Mouse (Mus musculus): ENCODE measurements at regions not wholly inside any gene's neighbourhood (a gene's known extent, or its start where the extent isn't known, plus 50 kb on each side); places are given as distances from the start of the nearest gene placed in this dataset.

DNA sequence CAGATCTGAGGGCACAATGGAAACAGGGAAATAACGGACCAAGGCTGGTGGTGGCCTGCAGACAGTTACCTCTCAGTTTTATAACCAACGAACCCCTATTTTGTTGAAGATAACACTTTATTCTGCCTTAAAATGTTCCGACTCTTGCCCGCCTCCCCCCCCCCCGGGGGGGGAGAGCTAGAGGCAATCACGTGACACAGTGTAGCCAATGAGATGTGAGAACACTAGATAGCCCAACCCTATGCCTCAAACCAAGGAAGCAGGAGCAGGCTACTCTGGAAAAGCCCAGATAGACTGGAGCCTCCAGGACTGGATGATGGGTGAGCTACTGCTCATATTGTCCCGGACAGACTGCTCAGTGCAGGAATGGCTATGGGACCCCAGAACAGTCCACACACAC is 272.9 kb downstream of the Ptpru start:
- DNase-seq (ENCODE audit: low spot score in 2 of 2): no peak

DNA sequence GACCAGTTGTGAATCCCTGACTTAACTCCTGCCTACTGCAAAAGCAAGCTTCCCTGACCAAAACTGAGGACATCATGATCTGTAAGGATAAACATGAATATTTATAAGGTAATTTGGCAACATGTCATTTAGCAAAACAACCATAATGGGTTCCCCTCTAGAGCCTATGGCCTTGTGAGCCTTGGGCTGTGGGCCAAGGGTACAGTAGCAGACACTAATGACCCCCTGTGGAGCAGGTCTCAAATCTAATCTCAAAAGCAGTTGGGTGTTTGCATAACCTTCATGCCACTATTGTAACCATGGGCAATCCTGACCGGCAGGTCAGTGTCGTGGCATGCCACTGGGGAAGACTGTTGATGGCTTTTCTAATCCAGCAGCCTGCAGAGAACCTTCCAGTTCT is 270.8 kb downstream of the Ptpru start:
- no peak for DNase-seq (ENCODE audit: low spot score in 2 of 2)

DNA sequence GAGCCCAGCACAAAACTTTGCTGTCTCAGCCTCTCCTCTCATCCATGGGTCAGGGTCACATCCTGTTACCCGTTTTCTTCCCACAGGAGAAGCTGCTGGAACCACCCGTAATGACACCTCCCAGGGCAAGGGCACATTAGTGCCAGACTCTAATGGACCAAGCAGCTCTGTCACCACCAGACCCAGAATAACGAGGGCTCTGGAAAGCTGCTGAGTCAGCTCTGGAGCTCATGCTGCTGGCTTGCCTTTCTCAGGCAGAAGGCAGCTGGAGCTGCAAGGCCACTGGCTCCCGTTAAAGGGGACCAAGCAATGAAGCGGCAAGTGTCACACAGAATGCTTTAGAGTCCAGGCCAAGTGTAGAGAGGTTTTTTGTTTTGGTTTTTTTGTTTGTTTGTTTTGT is 268.9 kb downstream of the Ptpru start:
- no peak for DNase-seq (ENCODE audit: low spot score in 2 of 2)

DNA sequence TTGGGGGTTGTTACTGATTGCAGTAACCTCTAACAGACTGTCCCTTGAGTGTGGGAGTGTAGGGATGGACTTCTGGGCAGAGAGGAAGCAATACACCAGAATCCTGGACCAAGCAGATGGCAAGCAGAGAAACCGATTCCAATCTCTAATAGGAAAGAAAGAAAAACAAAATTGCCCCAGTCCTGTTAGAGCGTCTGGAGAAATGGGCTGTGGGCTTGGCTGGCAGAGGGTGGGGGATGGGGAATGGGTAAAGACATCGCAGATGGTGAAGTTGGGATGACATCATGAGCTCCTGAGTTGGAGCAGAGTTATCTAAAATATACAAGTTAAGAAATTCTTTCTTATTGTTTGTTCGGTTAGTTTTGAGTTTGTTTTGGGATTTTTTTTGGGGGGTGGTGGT is 260.5 kb downstream of the Ptpru start:
- DNase-seq (ENCODE audit: low spot score in 2 of 2): no peak

DNA sequence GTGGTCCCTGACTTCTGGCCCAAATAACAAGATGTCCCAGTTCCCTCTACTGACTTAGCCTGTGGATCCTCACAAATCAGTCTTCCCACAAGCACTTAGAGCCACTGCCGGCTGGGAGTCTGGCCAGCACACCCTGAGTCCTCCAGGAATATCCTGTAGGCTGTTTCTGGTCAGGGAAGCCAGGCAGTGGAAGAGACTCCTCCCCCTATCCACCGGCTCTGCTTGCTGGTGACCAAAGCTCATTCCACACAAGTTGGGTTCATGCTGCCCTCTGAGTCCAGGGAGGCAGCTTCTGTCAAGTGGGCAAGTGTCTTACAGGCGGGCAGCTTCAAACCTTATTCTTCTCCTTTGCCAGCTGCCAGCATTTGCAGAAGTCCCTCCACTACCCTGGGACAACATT is 252.1 kb downstream of the Ptpru start:
- DNase-seq (ENCODE audit: low spot score in 2 of 2): no peak

DNA sequence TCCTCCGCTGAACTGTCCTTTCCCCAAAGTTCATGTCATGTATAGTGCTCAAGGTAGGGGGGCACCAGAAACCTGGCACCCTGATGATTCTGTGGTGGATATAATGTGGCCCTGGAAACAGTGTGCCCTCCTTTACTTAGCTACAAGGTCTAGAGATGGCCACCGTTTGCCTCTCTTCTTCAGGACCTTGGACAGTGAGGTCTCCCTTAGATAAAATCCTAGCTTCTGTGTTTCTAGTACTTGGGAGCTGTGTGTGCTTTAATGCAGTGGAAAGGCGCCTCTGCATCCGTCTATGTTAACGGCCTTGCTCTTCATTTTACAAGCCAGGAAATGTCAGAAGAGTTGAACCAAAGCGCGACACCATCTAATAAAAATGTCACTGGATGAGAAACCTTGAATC is 250.6 kb downstream of the Ptpru start:
- no peak for DNase-seq (ENCODE audit: low spot score in 2 of 2)

DNA sequence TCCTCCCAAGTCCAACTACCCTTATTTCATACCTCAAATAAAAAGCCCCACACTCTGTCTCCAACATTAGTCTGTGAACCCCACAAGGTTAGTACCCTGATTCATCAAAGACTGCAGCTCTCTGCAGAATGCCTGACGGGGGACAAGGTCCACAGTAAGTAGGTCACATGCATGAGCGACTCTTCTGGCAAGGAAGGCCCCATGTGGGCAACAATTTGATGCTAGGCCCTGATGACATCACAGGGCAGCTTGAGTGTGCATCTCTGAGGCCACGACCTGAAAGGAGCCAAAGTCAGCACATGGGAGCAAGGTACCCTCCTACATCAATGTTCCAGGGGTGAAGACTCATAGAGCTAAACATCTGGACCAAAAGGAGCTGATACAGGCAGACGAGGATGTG is 248.0 kb downstream of the Ptpru start:
- no peak for DNase-seq (ENCODE audit: low spot score in 2 of 2)

DNA sequence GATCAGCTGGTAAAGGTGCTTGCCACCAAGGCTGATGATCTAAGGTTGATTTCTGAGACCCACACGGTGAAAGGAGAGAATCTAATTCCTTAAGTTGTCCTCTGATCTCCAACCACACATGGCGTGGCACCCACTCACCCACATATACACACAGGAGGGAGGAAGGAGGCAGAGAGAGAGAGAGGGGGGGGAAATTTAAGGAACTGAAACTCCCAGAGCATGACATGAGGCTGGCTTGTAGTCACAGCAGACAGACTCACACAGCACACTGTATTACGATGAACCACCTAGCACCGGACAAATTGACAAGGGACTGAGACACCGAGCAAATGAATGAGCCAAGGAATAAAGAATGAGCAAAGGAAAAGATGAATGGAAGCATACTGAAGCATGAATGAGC is 246.6 kb downstream of the Ptpru start:
- DNase-seq (ENCODE audit: low spot score in 2 of 2): no peak

DNA sequence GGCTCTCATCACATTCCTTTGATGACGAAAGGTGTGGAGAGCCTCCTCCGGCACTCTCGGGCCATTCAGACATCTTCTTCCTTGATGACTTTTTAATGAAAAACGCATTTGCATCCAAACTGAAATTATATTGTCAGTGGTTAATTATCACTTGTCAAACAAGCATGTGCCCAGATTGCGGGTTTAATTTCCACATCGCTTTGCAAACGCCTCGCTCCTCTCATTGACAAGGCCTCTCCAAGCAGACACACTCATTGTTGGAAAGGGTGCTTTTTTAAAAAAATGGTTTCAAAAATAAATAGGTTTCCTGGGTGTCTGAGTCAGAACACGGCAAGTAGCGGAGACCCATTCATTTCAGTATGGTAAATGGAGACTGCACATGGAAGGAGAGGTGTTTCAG is 240.1 kb downstream of the Ptpru start:
- no peak for DNase-seq (ENCODE audit: low spot score in 2 of 2)

DNA sequence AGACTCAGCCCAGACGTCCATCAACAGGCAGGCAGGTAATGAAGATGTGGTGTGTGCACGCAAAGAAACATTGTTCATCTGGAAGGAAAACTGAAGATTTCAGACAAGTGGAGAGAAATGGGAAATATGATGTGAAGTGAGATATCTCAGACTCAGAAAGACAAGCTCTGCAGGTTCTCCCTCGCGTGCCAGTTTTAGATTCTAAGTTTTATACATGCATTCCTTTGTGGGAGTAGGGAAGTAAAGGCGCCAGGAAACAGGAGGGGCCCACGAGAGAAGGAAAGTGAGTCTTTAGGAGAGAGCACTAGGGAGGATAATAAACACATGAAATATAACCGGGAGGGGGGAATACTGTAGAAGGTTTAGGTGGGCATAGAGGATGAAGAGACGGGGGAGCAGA is 223.7 kb downstream of the Ptpru start:
- no peak for DNase-seq (ENCODE audit: low spot score in 2 of 2)

DNA sequence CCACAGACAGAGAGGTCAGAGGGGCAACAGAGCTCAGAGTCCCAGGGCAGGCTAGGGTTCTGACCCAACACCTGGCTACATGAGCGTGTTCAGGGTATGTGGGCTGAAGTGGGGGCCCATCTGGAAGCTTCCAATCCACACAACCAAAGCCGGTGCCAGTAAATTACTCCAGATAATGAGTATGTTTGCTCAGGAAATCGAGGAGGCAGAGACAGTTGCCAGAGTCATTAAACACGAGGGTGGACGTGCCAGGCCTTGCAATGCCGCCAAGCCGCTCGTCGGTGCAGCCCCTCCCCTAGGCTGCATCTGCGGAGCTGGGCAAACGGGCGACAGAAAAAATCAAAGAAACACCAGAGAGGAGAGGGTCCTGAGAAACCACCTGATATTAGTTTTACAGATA is 222.5 kb downstream of the Ptpru start:
- no peak for DNase-seq (ENCODE audit: low spot score in 2 of 2)

DNA sequence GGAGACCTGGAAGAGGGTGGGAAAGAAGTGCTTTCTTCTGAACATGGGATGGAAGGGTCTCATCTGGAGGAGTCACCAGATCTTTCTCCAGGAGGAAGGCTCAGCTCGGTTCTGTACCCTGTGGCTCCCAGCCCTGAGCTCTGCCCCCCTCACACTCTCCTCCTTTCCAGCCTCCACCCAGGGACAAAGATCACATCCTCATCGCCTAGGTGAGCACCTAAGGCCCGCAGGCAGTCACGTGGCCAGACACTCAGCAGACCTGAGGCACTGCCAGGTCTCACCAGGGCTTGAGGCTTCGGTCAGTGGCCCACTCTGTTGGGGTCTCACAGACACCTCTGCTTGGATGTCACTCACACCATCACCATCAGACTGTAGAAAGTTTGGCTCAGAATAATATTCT is 200.0 kb downstream of the Ptpru start:
- DNase-seq (ENCODE audit: low spot score in 2 of 2): no peak

DNA sequence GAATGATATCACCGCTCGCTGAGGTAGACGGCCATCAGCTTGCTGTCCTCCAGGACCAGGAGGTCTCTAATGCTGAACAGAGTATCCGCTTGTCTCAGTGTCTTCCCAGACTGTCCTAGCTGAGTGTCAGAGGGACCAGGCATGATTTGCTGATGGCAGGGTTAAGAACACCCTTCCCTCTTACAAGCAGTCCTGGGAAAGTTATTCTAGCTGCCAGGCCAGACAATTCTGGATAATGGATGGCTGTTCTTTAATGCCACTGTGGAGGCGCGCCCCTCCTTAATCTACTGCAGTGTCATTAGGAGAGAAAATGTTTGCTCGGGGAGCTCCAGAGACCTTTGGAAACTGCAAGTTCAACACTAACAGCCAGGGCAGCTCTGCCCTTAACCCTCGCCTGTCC is 182.1 kb downstream of the Ptpru start:
- no peak for DNase-seq (ENCODE audit: low spot score in 2 of 2)

DNA sequence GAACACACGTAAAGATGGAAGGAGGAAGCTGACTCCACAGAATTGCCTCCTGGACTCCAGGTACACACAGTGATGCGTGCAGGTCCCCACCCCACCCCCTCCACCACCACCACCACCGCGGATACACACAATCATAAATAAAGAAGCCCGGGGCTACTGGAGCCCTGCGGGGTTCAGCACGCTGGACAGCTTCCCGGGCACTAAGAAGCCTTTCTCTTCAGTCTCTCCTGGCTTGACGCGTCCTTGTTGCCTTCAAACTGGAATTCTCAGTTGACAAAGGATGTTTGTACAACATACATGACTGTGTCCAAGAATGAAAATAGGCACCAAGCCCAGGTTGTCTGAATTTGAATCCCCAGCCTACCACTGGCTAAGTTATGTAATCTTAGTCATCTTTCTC is 180.2 kb downstream of the Ptpru start:
- no peak for DNase-seq (ENCODE audit: low spot score in 2 of 2)

DNA sequence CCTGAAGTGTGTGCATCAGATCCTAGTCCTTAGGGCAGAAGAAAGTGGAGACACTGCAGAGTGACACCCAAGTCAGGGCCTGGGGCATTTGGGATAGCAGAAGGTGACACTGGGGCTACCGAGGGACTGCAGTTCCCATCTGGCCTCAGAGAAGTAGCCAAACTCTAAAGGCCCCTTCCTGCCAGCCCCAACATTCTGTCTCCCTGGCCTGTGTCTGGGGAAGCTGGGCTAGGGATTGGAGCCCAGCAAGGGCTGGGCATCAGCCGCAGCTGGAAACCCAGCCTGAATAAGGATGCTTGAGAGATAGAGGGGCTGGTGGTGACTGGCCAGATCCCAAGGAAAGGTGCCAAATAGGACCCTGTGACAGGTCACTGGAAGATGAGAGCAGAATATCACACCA is 177.2 kb downstream of the Ptpru start:
- DNase-seq (ENCODE audit: low spot score in 2 of 2): no peak

DNA sequence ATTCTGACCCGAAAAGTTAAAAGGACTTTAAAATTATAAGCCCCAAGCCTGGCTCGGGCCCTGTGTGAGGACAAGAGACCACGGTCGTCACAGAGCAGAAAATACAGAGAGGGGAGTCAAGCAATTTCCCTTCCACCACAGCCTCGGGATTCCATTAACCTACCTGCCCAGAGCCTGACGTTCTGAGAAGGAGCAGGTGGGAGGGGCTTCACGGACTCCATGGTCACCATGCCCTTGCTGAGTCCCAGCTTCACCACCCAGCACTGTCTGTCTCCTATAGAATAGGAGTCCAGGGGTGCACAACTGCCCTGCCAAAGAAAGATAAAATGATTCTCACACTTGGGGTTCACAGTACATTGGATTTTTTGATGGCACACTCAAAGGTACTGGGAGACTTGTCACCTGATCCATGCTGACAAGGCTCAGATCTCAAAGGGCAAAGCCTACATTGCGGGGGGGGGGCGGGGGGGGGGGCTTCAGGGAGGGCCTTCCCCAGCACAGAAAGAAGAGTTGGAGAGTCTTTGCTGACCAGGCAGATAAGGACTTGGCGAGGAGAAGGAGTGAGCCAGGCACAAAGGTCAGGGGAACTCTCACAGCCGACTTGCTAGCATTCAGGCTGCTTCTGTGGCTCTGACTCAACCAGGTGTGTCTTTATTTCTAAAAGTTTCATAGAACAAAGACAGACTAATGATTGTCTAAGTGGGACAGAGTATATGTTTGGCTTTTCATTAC is 166.1 kb downstream of the Ptpru start:
- DNase-seq (ENCODE audit: low spot score in 2 of 2): no peak

DNA sequence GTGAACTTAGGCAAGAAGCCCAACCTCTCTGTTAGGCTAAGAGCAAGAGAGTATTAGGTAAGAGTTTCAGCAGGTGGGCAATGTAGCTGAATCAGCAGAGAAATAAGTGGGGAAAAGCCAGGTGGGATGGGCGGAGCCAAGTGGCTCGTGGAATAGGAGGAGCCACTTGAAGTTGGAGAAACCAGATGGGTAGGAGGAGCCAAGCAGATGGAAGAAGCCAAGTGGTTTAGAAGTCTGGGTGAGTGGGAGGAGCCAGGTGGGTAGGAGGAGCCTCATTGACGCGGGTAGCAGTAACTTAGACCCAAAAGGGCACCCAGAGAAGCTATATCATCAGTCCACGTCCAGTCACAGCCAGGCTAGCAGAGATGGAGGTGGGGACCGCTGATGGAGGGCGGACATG is 160.1 kb downstream of the Ptpru start:
- no peak for DNase-seq (ENCODE audit: low spot score in 2 of 2)

DNA sequence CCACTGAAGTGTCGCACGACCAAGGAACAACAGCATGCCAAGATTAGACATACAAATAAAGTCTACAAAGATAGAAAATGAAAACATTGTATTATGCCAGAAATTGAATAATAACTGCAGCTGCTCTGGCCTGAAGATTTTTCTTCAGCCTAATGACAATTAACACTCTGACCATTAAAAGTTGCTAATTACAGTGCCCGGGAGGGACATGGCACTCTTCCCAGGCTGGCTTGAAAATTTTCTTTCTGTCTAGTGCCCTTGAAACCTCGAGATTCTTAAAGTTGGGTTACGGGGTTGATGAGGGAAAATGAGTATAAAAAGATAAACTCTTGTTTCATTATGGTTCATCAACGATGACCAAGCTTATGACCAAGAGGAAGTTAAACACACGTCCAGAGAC is 154.9 kb downstream of the Ptpru start:
- no peak for DNase-seq (ENCODE audit: low spot score in 2 of 2)

DNA sequence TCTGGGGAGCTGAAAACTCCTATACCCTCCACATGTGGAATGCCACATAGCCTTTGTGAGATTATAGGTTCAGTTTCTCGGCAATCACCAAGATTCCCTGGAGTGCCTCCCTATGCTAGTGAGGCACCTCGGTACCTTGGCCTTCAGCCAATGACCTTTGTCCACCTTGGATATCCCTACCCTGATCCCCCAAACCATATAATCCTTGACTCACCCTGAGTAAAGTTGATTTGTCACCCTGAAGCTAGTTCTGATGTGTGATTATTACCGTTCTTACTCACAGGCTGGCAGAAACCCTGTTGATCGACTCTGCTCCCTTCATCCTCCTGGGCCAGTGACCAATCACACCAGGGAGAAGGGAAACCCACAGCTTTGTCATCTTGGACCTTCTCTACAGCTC is 152.5 kb downstream of the Ptpru start:
- DNase-seq (ENCODE audit: low spot score in 2 of 2): no peak

DNA sequence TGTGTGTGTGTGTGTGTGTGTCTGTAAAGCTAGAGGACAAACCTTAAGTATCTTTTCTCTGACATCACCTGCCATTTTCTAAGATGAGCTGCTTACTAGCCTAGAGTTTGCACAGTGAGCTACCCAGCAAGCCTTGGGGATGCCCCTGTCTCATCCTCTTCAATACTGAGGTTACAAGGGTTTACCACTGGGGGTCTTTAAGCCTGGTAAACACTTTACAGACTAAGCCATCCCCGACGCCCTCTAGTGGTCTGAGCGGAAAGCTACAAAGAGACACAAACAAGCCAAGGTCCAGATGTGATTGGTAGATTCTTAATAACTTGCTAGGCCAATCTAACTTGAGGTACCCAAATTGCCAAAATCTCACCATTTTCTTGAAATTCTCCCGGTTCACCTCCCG is 143.9 kb downstream of the Ptpru start:
- no peak for DNase-seq (ENCODE audit: low spot score in 2 of 2)

DNA sequence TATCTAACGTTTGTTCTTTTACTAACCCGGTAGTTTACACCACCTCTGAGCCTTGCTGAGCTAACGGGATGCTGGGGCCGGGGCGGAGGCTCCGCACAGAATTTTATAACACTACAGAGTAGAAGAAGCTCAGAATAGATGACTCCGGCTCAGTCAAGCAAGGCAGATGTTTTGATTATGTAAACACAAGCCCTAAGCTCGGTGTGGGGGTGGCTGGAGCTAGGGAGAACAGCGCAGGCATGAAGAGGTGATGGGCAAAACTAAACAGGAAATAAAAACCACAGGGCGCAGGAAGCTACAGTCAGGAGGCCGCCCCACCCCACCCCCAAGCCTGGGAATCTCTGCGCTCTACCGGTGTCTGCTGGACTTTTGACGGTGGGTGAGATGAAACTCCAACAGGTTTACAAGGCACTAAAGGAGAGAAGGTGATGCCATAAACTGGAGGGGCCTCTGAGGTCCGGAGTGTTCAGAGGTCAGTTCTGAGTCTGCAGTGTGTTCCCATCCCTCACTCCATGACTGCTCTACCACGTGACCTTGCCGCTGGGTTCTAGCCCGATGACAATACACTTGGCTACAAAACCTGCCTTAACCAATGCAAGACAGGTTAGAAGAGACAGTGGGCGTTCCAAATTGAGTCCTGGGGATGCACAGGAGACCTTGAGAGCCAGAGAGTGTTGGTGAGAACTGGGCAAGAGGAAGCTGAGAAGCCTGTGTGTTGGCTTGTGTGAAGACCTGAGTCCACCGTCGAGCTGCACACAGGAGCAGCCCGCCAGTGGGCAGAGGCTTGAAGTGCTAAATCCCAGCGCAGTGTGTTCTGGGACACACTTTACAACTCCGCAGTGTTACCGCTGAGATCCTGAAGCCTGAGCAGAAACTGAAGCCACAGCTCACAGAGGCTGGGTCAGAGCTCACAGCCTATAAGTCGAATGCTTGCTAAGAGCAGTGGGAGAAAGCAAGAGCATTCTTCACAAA is 141.9 kb downstream of the Ptpru start:
- DNase-seq (ENCODE audit: low spot score in 2 of 2): no peak
